Mouse (Mus musculus) kidney, postnatal 25 days (tissue): ENCODE measurements at regions not wholly inside any gene's neighbourhood (a gene's known extent, or its start where the extent isn't known, plus 50 kb on each side); places are given as distances from the start of the nearest gene placed in this dataset.

Experiments used
- DNase-seq, 2 experiments: peaks; one replicate each; pipeline ENCODE4 v3.0.0; 2021; ENCODE audit warnings: mixed read lengths in 2 of 2

DNA sequence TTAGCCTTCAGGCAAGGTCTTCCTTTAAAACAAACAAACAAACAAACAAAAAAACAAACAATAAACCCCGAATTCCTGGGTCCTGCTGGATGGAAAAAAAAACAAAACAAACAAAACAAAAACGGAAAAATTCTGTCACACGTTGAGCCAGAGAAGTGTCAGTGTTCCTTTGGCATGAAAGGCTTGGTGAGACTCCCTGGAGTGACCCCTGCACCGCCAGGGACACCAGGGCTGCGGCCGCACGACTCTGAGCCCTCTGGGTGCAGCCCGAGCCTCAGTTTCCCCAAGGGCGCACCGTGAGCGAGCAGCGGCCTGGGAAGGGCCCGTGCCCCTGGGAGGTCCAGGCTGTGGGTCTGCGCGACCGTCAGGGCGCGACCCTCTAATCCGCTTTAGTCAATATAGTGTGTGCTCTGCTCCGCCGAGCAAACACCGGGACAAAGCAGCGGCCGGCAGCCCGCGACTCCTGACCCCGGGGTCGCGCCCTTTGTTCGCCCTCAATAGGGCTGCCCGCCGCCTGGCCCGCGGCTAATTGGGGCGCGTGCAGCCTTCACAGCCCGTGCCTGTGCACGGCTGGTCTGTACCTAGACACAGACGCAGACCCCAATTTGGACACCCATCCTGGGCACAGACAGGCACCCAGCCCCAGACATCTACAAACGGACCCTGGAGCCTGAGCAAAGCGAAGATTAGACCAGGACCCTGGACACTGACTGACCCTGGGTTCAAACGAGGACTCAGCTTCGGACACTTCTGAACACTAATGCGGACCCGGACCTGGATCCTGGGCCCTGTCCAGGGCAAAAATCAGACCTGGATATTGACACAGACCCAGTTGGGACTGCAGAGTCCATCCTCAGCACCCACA is 74.0 kb upstream of the Ppara start:
- DNase-seq = peak in 1 of 2 experiments; percentile 73

- peak in 1 of 2 experiments; percentile 50 for DNase-seq
These were observed 73.4 kb upstream of the Ppara start for GRCm38 (mm10) chr15:85661393-85661690.

DNA sequence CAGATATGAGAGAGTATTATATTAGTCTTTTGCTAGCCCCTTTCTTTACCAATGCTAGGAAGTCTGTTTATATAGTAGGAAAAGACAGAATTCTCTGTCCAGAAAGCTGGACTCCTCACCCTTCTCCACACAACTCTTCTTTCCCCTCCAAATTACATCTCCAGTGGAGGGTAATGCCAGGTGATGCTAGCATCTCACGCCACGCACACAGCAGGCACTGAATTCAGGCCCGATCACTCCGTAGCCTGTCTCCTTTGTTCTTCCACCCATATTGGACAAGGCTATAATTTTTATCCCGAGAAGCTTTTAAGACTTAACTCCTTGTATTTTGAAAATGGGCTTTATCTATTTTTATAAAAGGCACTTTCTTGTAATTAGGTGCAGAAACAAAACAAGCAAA is 73.0 kb upstream of the Ppara start:
- DNase-seq = no peak

- no peak for DNase-seq
These were observed 72.5 kb upstream of the Ppara start for GRCm38 (mm10) chr15:85662271-85662670.

DNA sequence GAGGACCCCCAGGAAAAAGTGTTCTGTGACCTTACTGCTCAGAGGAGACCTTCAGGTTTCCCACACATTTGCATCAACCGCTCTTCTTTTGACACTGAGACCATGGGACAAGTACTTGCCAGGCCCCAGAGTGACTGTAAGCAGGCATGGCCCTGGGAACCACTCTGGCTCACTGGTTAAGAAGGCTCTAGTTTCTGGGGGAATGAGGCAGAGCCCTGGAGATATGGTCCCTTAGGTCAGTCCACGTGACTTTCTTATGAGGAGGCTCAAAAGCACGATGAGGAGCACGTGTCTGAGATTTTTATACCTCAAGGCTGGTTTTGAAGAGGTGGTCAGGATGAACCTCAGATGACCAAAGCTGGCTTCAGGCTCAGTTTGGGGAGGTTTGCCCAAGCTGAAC is 72.1 kb upstream of the Ppara start:
- DNase-seq = peak in 1 of 2 experiments; percentile 40

- peak in 1 of 2 experiments; percentile 42 for DNase-seq
These were observed 70.9 kb upstream of the Ppara start for GRCm38 (mm10) chr15:85663757-85664431.

DNA sequence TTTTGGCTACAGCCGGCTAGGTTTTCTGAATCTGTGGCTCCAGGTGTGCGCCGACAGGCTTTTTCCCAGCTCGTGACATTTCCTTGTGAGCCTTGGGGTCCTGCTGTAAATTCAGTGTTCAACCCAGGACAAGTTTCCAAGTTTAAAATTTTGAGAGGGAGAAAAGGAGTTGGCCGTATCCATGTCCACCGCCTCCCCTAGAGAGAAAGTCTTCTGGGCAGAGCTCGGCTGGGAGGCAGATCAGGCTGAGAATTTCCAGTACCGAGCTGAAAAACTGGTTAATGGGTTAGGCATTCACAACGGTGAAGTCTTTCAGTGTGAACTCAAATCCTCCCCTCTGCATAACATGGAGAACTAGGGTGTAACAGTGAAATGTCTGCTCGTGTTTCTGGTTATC is 70.4 kb upstream of the Ppara start:
- DNase-seq = peak in 1 of 2 experiments; percentile 78

GRCm38 (mm10) chr15:85665181-85665821 is 69.5 kb upstream of the Ppara start:
- DNase-seq = no peak

GRCm38 (mm10) chr15:85666496-85666895 is 68.3 kb upstream of the Ppara start:
- DNase-seq = peak in 1 of 2 experiments; percentile 34

GRCm38 (mm10) chr15:85667381-85667791 is 67.4 kb upstream of the Ppara start:
- DNase-seq = peak; percentile 64 to 74

- DNase-seq = no peak
These were observed 66.7 kb upstream of the Ppara start for GRCm38 (mm10) chr15:85667906-85668590.

DNA sequence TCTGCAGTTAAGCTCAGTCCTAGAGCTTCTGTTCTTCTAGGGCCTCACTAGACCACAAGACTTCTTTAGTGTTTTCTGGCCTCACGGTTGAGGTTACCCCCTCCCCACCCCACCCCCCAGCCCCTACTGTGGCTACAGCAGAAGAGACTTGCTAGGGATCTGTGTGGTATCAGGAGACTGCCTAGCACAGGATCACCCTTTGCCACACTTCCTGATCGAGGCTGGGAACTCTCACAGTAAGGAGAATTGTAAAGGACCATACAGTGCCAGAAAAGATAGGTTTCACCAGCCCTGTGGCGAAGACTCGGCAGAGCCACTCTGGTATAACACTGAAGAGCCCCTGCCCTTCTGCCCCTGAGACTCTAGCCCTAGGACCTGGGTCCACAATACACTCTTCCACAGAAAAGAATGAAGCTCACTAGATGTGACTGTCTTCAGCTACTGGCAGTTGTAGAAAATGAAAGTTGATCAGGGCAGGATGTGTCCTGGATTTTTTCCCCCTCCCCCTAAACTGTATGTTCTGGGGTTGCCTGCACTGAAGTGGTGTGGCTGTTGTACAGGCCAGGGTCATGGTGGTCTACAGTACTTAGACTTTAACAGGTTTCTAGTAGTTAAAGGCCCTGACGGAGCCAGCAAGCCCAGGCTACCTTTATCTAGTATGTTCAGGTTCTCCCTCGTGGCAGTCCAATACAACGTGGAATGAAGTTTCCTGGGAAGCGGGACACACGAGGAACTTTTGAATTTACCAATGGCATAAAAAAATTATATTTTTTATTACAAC is 65.7 kb upstream of the Ppara start:
- peak in 1 of 2 experiments; percentile 47 for DNase-seq

GRCm38 (mm10) chr15:85669652-85670175 is 65.1 kb upstream of the Ppara start:
- DNase-seq = peak; percentile 83 to 91

DNA sequence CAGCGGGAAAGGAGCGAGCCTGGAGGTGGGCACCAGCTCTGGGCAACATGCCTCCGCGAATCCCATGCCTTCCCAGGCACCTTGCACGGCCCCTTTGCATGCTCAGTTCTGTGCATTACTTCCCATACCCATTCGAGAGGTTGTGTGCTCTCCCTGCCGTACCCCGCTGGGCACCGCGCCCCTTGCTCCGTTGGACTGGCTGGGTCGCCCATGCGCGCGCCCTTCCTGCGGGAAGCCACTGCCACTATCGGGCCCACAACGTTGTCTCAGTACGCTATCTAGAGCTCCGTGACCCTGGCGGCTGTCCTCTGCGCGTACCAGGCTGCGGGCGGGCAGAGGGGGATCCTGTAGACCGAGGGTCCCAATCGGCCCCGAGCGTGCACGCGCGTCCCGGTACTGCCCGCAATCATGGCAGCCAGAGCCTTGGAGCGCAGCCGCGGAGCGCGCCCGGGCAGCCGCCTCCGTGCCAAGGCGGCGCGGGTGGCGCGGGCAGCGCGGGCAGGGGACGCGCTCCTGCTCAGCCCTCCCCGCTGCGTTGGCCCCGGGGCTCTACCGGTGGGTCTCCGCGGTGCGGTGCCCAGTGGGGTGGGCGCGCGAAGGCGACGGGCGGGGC is 64.5 kb upstream of the Ppara start:
- peak in 1 of 2 experiments; percentile 66 for DNase-seq

- DNase-seq = peak; percentile 95
These were observed 63.7 kb upstream of the Ppara start for GRCm38 (mm10) chr15:85670789-85671700.

GRCm38 (mm10) chr15:85671701-85672191 is 63.0 kb upstream of the Ppara start:
- peak; percentile 46 to 74 for DNase-seq

DNA sequence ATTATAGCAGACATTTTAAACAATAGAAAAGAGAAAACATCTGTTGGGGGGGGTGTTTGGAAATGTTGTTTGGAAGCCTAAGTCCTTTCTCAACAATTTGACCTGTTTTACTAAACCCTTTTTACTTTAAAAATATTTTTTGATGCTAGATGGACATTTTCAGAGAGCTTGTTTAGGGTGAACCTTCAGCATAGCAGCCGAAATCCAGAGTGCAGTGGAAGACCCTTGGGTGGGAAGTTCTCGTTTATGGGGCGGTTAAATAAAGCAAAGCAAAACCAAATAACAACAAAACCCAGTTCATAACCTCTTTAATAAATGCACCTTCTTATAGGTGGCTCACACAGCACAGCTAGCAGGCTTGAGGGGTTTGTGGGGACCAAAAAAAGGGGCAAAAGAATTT is 62.4 kb upstream of the Ppara start:
- no peak for DNase-seq

GRCm38 (mm10) chr15:85672931-85673330 is 61.9 kb upstream of the Ppara start:
- DNase-seq = peak in 1 of 2 experiments; percentile 44

GRCm38 (mm10) chr15:85673506-85673905 is 61.3 kb upstream of the Ppara start:
- peak in 1 of 2 experiments; percentile 56 for DNase-seq
